Mouse (Mus musculus): ENCODE measurements around the gene Lrrc1. TPM values are rescaled to one million over a fixed set of nuclear protein-coding genes. Genes with fewer than 3 reads are reported as not detected.

The Lrrc1 gene
- total RNA-seq, 2 experiments from 2014 or later: 0.71 to 0.84 TPM

DNA sequence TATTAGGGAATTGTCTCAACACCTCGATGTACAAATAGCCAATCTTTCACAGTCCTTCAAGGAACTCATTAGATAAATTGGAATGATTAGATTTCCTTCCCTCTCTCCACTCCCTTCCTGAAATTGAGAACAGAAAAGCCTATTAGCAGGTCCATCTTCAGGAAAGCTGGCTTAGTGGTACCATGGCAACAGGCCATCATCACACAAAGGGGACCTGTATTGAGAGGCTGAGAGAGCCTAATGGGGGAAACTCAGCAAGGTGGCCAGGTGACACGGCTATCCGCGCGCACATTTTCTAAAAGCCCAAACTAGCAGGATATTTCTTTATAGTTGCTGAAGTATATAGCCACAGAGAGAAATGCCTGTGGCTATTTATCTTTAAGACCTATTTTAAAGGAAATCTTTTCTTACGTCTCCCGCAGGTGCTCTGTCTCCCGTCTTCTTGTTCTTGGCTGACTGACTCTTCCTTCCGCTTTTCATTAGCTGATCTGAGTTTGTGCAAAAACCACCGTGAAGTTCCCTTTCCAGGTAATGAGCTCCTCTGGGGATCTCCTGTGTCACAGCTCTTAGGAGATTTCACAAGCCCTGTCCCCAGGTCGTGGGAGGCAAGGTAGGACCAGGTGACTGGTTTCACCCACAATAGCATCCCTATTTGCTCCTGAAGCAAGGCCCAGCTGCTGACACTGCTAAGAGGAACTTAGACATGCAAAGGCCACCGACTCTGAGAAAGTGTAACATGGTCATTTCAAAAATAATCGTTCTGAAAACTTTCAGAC, 145.6 kb downstream of the Lrrc1 start:
- intact Hi-C loops (cut with DNase I): no loop called here
- Histone ChIP-seq H3K27ac (no peak overlapping the region), H3K4me3 (no peak overlapping the region)
- no peak for TF ChIP-seq CTCF (IDR thresholded peaks at IDR 0.05)
- no peak for DNase-seq

DNA sequence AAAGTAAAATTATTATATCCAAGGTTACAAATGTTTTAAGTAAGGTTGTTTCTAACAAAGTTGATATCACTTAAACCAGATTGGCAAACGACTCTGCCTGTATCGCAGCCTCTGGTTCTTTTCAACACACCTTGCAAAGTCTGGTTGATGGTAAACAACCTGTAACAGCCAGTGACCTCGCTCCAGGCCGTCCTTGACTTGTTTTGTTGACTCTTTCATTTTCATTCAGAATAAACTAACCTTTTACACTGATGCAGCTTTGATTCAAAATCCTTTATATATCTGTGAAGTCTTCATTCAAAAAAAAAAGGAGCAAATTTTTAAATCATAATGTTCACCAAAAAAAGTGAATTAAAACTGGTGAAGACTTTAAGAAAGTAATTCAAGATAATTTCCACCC, 147.6 kb downstream of the Lrrc1 start:
- TF ChIP-seq CTCF (IDR thresholded peaks at IDR 0.05): no peak
- intact Hi-C loops (cut with DNase I): no loop called here
- Histone ChIP-seq H3K27ac (no peak overlapping the region), H3K4me3 (no peak overlapping the region)
- no peak for DNase-seq

- H3K27ac ChIP-seq: no peak overlapping the region
- TF ChIP-seq CTCF (IDR thresholded peaks at IDR 0.05): no peak
- intact Hi-C loops (cut with DNase I): no loop called here
- no peak for DNase-seq
- H3K4me3 ChIP-seq: no peak overlapping the region
Measured at GRCm38 (mm10) chr9:77391248-77391647, 153.4 kb downstream of the Lrrc1 start.

- intact Hi-C loops (cut with DNase I): no loop called here
Measured at GRCm38 (mm10) chr9:77388956-77389355, 155.7 kb downstream of the Lrrc1 start.

DNA sequence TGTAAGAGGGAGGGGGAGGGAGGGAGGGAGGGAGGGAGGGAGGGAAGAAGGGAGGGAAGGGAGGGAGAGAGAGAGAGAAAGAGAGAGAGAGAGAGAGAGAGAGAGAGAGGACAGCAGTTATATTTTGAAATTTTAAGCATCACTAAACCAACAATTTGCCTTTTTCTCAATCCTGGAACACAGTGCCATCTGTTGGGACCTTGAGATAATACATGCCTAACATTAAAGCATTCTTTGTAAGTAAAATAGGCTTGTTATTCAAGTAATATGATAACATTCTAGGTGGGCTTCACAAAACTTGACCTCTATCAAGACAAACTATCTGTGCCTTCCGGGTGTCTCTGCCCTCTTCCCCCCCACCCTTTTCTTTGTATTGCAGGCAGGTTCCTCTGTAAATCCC, 157.9 kb downstream of the Lrrc1 start:
- Histone ChIP-seq H3K4me3 (no peak overlapping the region), H3K27ac (no peak overlapping the region)
- TF ChIP-seq CTCF (IDR thresholded peaks at IDR 0.05): peak; percentile 55
- intact Hi-C loops (cut with DNase I): loop anchor here (2.0 kb wide), 1 partner anchor 996 kb away; no protein-coding TSS in a partner anchor
- DNase-seq: no peak

More at GRCm38 (mm10) chr9:77388956-77389355, 155.7 kb downstream of the Lrrc1 start:
- TF ChIP-seq CTCF (IDR thresholded peaks at IDR 0.05): no peak
- H3K4me3 ChIP-seq: no peak overlapping the region
- no peak for DNase-seq
- H3K27ac ChIP-seq: no peak overlapping the region

- H3K4me3 ChIP-seq: no peak overlapping the region
- H3K27ac ChIP-seq: no peak overlapping the region
- DNase-seq: no peak
- TF ChIP-seq CTCF (IDR thresholded peaks at IDR 0.05): no peak
- intact Hi-C loops (cut with DNase I): loop anchor here (2.0 kb wide), 1 partner anchor 995 kb away; no protein-coding TSS in a partner anchor
Measured at GRCm38 (mm10) chr9:77385611-77386010, 159.1 kb downstream of the Lrrc1 start.

GRCm38 (mm10) chr9:77384651-77385050, 160.0 kb downstream of the Lrrc1 start:
- DNase-seq: no peak

DNA sequence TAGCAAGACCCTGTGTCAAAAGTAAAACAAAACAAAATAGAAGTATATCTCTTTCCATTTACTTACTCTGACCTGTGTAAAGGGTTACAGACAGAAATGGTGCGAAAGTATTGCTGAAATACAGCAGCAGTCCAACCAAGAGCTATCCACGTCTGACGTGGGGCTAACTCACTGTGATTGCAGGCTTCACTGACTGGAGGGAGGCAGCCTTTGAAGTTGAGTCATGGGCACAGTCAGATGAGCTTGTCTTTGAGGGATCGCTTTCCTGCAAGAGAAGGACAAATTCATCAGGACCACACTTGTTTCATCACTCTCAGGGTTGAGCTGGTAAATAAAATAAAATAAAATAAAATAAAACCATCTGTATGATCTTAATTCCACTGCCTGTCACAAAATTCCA, 160.7 kb downstream of the Lrrc1 start:
- intact Hi-C loops (cut with DNase I): no loop called here
- no peak for TF ChIP-seq CTCF (IDR thresholded peaks at IDR 0.05)

More at GRCm38 (mm10) chr9:77384651-77385050, 160.0 kb downstream of the Lrrc1 start:
- intact Hi-C loops (cut with DNase I): no loop called here
- no peak for TF ChIP-seq CTCF (IDR thresholded peaks at IDR 0.05)
- no peak overlapping the region for H3K27ac ChIP-seq
- no peak overlapping the region for H3K4me3 ChIP-seq

DNA sequence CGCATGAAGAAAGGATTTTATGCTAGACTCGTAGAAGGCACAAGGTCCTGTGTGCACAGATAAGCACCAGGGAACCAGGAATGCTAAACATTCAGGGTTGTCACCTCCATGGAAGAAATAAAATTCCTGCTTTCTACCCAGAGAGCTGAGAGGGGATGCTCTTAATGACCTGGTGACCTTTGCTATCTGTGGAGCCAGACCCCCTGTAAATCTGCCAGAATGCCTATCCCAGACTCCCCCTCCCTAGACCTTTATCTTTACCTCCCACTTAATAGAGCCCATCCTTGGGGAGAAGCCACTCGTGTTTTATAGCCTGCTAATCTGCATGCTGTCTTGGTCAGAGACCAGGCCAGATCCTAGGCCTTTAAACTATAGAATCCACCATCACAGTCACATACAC, 162.2 kb downstream of the Lrrc1 start:
- TF ChIP-seq CTCF (IDR thresholded peaks at IDR 0.05): no peak
- no peak for DNase-seq
- intact Hi-C loops (cut with DNase I): no loop called here
- Histone ChIP-seq H3K27ac (no peak overlapping the region), H3K4me3 (no peak overlapping the region)

More for the DNA sequence above, 160.7 kb downstream of the Lrrc1 start:
- no peak overlapping the region for H3K27ac ChIP-seq
- H3K4me3 ChIP-seq: no peak overlapping the region
- DNase-seq: no peak

DNA sequence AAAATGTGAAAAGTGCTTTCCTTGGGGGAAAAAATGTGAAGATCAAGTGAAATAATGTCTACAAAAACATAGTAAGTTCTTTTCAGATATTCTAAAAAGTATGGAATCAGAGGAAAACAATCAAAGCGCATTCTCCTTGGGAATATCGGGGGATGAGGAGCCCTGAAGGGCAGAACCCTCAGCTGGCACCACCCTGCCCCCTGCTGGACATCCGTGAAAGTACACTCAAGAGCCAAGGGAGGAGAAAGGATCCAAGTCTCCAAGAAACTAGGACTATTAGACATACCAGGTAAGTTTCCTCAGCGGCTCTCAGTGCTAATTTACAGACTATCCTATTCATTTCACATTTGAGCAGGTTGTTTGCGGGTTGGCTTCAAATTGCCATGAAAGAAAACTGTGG, 163.1 kb downstream of the Lrrc1 start:
- H3K27ac ChIP-seq: no peak overlapping the region
- intact Hi-C loops (cut with DNase I): loop anchor here (2.0 kb wide), 1 partner anchor 391 kb away; no protein-coding TSS in a partner anchor
- DNase-seq: peak; percentile 75
- TF ChIP-seq CTCF (IDR thresholded peaks at IDR 0.05): peak; percentile 91
- H3K4me3 ChIP-seq: no peak overlapping the region

Small RNAs within 50 kb of the gene (microRNA-seq; reads per million reads assigned to microRNA genes)
- not detected for gene Gm25250

Other genes starting within 250 kb of the Lrrc1 start
- gene Mlip, start 191.9 kb downstream of the Lrrc1 start, total RNA-seq (2021): 100 to 1,000 TPM in 1 of 2 experiments, 10 to 100 TPM in 1; 77.3 to 100 TPM
- 100 to 1,000 TPM; 491 to 601 TPM for gene Klhl31, start 91.6 kb upstream of the Lrrc1 start, total RNA-seq (2021)
- 10 to 100 TPM in 1 of 2 experiments, 1 to 10 TPM in 1; 8.9 to 11.2 TPM for gene Gclc, start 209.7 kb upstream of the Lrrc1 start, total RNA-seq (2021)

All from gastrocnemius, adult 2 months (tissue).